Mouse (Mus musculus) small intestine, adult 2 months (tissue): Measurements from ENCODE around the gene Plcd3.

Experiments
- CTCF ChIP-seq: fragments of 200-500 bp; IDR thresholded peaks from 2 replicates; pipeline ENCODE4 v1.5.1; 2012; ENCODE audit warnings: low read depth, mild to moderate bottlenecking, control low read depth, inconsistent platforms, low read length, moderate library complexity, mixed read lengths; ENCODE audit not compliant: insufficient replicate concordance, insufficient read length; ENCODE audit errors: extremely low read depth
- POLR2A ChIP-seq: fragments of 200-500 bp; IDR thresholded peaks from 2 replicates; pipeline ENCODE4 v1.6.1; 2012; ENCODE audit warnings: low read depth, mild to moderate bottlenecking, control low read depth, inconsistent platforms, low read length, moderate library complexity

DNA sequence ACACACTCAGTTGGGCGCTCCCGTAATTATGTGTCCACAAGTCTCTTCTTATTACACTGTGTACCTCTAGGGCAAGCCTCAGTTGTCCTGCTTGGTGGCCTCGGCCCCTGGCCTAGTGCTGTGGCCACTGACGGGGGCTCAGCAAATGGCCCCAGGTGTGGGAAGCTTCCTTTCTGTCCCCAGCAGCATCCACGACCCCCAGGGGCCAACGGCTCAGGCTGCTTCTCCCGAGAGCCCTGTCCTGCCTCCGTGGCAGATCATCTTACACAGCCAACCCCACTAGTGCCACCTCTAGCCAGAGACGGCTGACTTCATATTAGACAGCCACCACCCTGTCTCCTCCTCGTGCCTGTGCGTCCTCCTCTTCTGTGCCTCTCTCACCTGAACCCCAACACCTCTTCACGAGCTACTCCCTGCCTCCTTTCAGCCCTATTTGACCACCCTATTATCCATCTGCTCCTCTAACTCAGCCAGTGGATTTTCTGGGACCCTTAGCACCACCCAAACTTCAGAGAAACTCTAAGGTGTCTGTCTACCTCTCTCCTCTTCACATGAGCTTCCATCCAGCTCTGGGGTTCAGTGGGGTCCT, 2.0 kb downstream of the Plcd3 start:
- no peak for TF ChIP-seq POLR2A
- TF ChIP-seq CTCF, result no peak
